Mouse (Mus musculus) E14TG2a.4 (cell line): ENCODE results near the gene Rabif.

Experiments
- CTCF ChIP-seq: conservative IDR thresholded peaks from 2 replicates; pipeline ENCODE4 v1.5.1; 2014; ENCODE audit warnings: low read length
- NANOG ChIP-seq: IDR thresholded peaks from 2 replicates; pipeline ENCODE4 v1.6.1; 2014; ENCODE audit warnings: borderline replicate concordance, low read length, mixed read lengths
- POU5F1 ChIP-seq: IDR thresholded peaks from 2 replicates; pipeline ENCODE4 v1.6.1; 2014; ENCODE audit warnings: low read length, borderline replicate concordance

- TF ChIP-seq CTCF, result no peak
- TF ChIP-seq NANOG, result no peak
- no peak for TF ChIP-seq POU5F1
Observed at GRCm38 (mm10) chr1:134530618-134531017, 36.2 kb downstream of the Rabif start.
